Mouse (Mus musculus) limb, embryonic 14.5 days (tissue): ENCODE results near the gene Snx20. TPM values are rescaled to one million over a fixed set of nuclear protein-coding genes. Genes with fewer than 3 reads are reported as not detected.
"Not testable (repeated sequence)": the region's sequence is repeated elsewhere in the genome, so short reads cannot be mapped to it uniquely, and the experiment has no call there.

ENCODE experiments used
- ATAC-seq: fragments of 200-750 bp; cut with Nextera tagmentation; 2 replicates; pipeline ENCODE4 v1.8.0; 2017; ENCODE audit warnings: low read depth, moderate number of reproducible peaks, moderate TSS enrichment; ENCODE audit not compliant: low FRiP score
- DNase-seq: peaks from one replicate; pipeline ENCODE4 v3.0.0-alpha.2; 2015; ENCODE audit warnings: low spot score
- H3K27ac ChIP-seq: fragments of 300-500 bp; sonication (generic); replicated peaks from 2 replicates; pipeline ENCODE4 v1.5.1; 2014; ENCODE audit warnings: low read depth, mild to moderate bottlenecking, low read length, moderate library complexity, mixed read lengths
- H3K27me3 ChIP-seq: fragments of 300-500 bp; sonication (generic); 2 replicates; pipeline ENCODE4 v1.6.1; 2014; ENCODE audit warnings: low read length, mixed read lengths; ENCODE audit not compliant: control insufficient read depth, insufficient read depth
- H3K36me3 ChIP-seq: fragments of 300-500 bp; sonication (generic); 2 replicates; pipeline ENCODE4 v1.6.1; 2014; ENCODE audit warnings: mild to moderate bottlenecking, low read length, moderate library complexity, mixed read lengths; ENCODE audit not compliant: control insufficient read depth, insufficient read depth
- H3K4me1 ChIP-seq: fragments of 300-500 bp; sonication (generic); 2 replicates; pipeline ENCODE4 v1.6.1; 2014; ENCODE audit warnings: antibody characterized with exemption, low read length, mixed read lengths; ENCODE audit not compliant: control insufficient read depth, insufficient read depth
- H3K4me2 ChIP-seq: fragments of 300-500 bp; sonication (generic); replicated peaks from 2 replicates; pipeline ENCODE4 v1.6.1; 2014; ENCODE audit warnings: low read depth, mild to moderate bottlenecking, low read length, moderate library complexity; ENCODE audit not compliant: severe bottlenecking
- H3K4me3 ChIP-seq: fragments of 300-500 bp; sonication (generic); replicated peaks from 2 replicates; pipeline ENCODE4 v1.5.1; 2014; ENCODE audit warnings: low read length
- H3K9ac ChIP-seq: fragments of 300-500 bp; sonication (generic); 2 replicates; pipeline ENCODE4 v1.6.1; 2014; ENCODE audit warnings: mild to moderate bottlenecking, low read depth, low read length, moderate library complexity; ENCODE audit not compliant: severe bottlenecking
- H3K9me3 ChIP-seq: fragments of 300-500 bp; sonication (generic); 2 replicates; pipeline ENCODE4 v1.6.1; 2016; ENCODE audit warnings: low read length; ENCODE audit not compliant: control insufficient read depth
- POLR2A ChIP-seq: fragments of 200-500 bp; IDR thresholded peaks from 2 replicates; pipeline ENCODE4 v1.8.0; 2012; ENCODE audit warnings: inconsistent platforms, mild to moderate bottlenecking, moderate library complexity, borderline replicate concordance; ENCODE audit not compliant: insufficient read depth, insufficient read length; ENCODE audit errors: extremely low read depth
- WGBS: fragments of 180-500 bp; shearing (Covaris S2); extraction: QIAGEN DNeasy Blood & Tissue Kit; methylation state at CpG from one replicate; pipeline ENCODE4 v1.1.7; 2014; 5-methylcytosine and 5-hydroxymethylcytosine counted together
- polyA plus RNA-seq, 2 experiments: library from polyadenylated mRNA; depleted of rRNA in 1 of 2; stranded (reverse) in 1 of 2; unstranded in 1 of 2; fragments of >200 nt; fragmentation: Nextera tagmentation in 1 of 2; extraction: Ambion mirVana in 1 of 2; gene quantifications; 2 replicates each; pipeline versions ENCODE4 v1.2.1 to v1.2.3; 2012 to 2014

Snx20 gene
- polyA plus RNA-seq, 2 experiments, result 1.9 to 2.4 TPM

- Histone ChIP-seq H3K9ac (no peak overlapping the region), H3K27me3 (no peaks in the 10 kb centered on the region), H3K4me2 (no peak overlapping the region), H3K4me3 (no peak overlapping the region), H3K36me3 (no peaks in the 10 kb centered on the region), H3K27ac (no peak overlapping the region), H3K4me1 (no peaks in the 10 kb centered on the region), H3K9me3 (no peaks in the 10 kb centered on the region)
- no peak for TF ChIP-seq POLR2A
- no peak for DNase-seq
- 52% methylated on average over 1 of the region's 1 CpGs for WGBS
- ATAC-seq, result no peak
Observed at GRCm38 (mm10) chr8:88666435-88666834, 30.5 kb upstream of the Snx20 start.

GRCm38 (mm10) chr8:88664947-88665346, 29.0 kb upstream of the Snx20 start:
- Histone ChIP-seq H3K4me1 (no peaks in the 10 kb centered on the region), H3K4me3 (no peak overlapping the region), H3K27ac (no peak overlapping the region), H3K36me3 (no peaks in the 10 kb centered on the region), H3K9me3 (no peaks in the 10 kb centered on the region), H3K27me3 (no peaks in the 10 kb centered on the region), H3K9ac (no peak overlapping the region), H3K4me2 (no peak overlapping the region)
- 79% methylated on average over 19 of the region's 19 CpGs for WGBS
- no peak for ATAC-seq
- TF ChIP-seq POLR2A, result no peak
- DNase-seq, result no peak

GRCm38 (mm10) chr8:88664121-88664520, 28.2 kb upstream of the Snx20 start:
- no peak for ATAC-seq
- H3K4me3 ChIP-seq, result no peak overlapping the region

GRCm38 (mm10) chr8:88662401-88662821, 26.5 kb upstream of the Snx20 start:
- Histone ChIP-seq H3K9ac (no peak overlapping the region), H3K36me3 (no peaks in the 10 kb centered on the region), H3K4me3 (no peak overlapping the region), H3K27me3 (no peaks in the 10 kb centered on the region), H3K27ac (no peak overlapping the region), H3K4me1 (no peaks in the 10 kb centered on the region), H3K9me3 (no peaks in the 10 kb centered on the region), H3K4me2 (no peak overlapping the region)
- ATAC-seq, result no peak
- 78% methylated on average over 6 of the region's 6 CpGs for WGBS
- no peak for TF ChIP-seq POLR2A
- no peak for DNase-seq

More at GRCm38 (mm10) chr8:88664121-88664520, 28.2 kb upstream of the Snx20 start:
- no peak overlapping the region for H3K9ac ChIP-seq
- H3K4me1 ChIP-seq, result no peaks in the 10 kb centered on the region
- WGBS, result 90% methylated on average over 16 of the region's 16 CpGs
- no peaks in the 10 kb centered on the region for H3K9me3 ChIP-seq
- H3K27me3 ChIP-seq, result no peaks in the 10 kb centered on the region
- TF ChIP-seq POLR2A, result no peak
- no peak overlapping the region for H3K4me2 ChIP-seq
- H3K27ac ChIP-seq, result no peak overlapping the region
- H3K36me3 ChIP-seq, result no peaks in the 10 kb centered on the region
- no peak for DNase-seq

GRCm38 (mm10) chr8:88659873-88660272, 23.9 kb upstream of the Snx20 start:
- no peaks in the 10 kb centered on the region for H3K9me3 ChIP-seq
- no peak overlapping the region for H3K4me3 ChIP-seq
- no peak overlapping the region for H3K9ac ChIP-seq
- H3K36me3 ChIP-seq, result no peaks in the 10 kb centered on the region
- 73% methylated on average over 3 of the region's 3 CpGs for WGBS
- ATAC-seq (no peak), DNase-seq (no peak)
- H3K4me2 ChIP-seq, result no peak overlapping the region
- no peaks in the 10 kb centered on the region for H3K4me1 ChIP-seq
- H3K27ac ChIP-seq, result no peak overlapping the region
- H3K27me3 ChIP-seq, result no peaks in the 10 kb centered on the region
- no peak for TF ChIP-seq POLR2A

GRCm38 (mm10) chr8:88655334-88655733, 19.4 kb upstream of the Snx20 start:
- H3K27ac ChIP-seq, result no peak overlapping the region
- no peak overlapping the region for H3K4me2 ChIP-seq
- DNase-seq (no peak), ATAC-seq (peak; percentile 70; the same call in 1 of the 2 replicates)
- H3K4me3 ChIP-seq, result no peak overlapping the region
- H3K9me3 ChIP-seq, result no peaks in the 10 kb centered on the region
- no peak for TF ChIP-seq POLR2A
- H3K4me1 ChIP-seq, result no peaks in the 10 kb centered on the region
- H3K36me3 ChIP-seq, result no peaks in the 10 kb centered on the region
- no peaks in the 10 kb centered on the region for H3K27me3 ChIP-seq
- H3K9ac ChIP-seq, result no peak overlapping the region

GRCm38 (mm10) chr8:88651122-88651521, 15.2 kb upstream of the Snx20 start:
- not testable (repeated sequence) for H3K9ac ChIP-seq, H3K27ac ChIP-seq, H3K4me2 ChIP-seq, H3K9me3 ChIP-seq, ATAC-seq, H3K4me3 ChIP-seq, DNase-seq, H3K36me3 ChIP-seq, H3K27me3 ChIP-seq
- 59% methylated on average over 4 of the region's 4 CpGs for WGBS
- peaks cover 13% of the 10 kb centered on the region for H3K4me1 ChIP-seq
